Mouse (Mus musculus) E14TG2a.4 (cell line): ENCODE data around the gene 4933428G20Rik.

Experiments
- H3K27me3 ChIP-seq: 2 replicates; pipeline ENCODE4 v1.6.1; 2014; ENCODE audit warnings: low read length, control low read depth; ENCODE audit not compliant: insufficient read depth
- H3K36me3 ChIP-seq: 2 replicates; pipeline ENCODE4 v1.6.1; 2014; ENCODE audit warnings: low read length, control low read depth; ENCODE audit not compliant: insufficient read depth
- H3K4me1 ChIP-seq: replicated peaks from 2 replicates; pipeline ENCODE4 v1.6.1; 2014; ENCODE audit warnings: low read depth, low read length, control low read depth
- H3K4me3 ChIP-seq: replicated peaks from 2 replicates; pipeline ENCODE4 v1.5.1; 2014; ENCODE audit warnings: mild to moderate bottlenecking, low read length
- H3K9me3 ChIP-seq: 2 replicates; pipeline ENCODE4 v1.6.1; 2014; ENCODE audit warnings: low read length, control low read depth
- CTCF ChIP-seq: conservative IDR thresholded peaks from 2 replicates; pipeline ENCODE4 v1.5.1; 2014; ENCODE audit warnings: low read length
- NANOG ChIP-seq: IDR thresholded peaks from 2 replicates; pipeline ENCODE4 v1.6.1; 2014; ENCODE audit warnings: borderline replicate concordance, low read length, mixed read lengths
- POU5F1 ChIP-seq: IDR thresholded peaks from 2 replicates; pipeline ENCODE4 v1.6.1; 2014; ENCODE audit warnings: low read length, borderline replicate concordance

The 4933428G20Rik gene

DNA sequence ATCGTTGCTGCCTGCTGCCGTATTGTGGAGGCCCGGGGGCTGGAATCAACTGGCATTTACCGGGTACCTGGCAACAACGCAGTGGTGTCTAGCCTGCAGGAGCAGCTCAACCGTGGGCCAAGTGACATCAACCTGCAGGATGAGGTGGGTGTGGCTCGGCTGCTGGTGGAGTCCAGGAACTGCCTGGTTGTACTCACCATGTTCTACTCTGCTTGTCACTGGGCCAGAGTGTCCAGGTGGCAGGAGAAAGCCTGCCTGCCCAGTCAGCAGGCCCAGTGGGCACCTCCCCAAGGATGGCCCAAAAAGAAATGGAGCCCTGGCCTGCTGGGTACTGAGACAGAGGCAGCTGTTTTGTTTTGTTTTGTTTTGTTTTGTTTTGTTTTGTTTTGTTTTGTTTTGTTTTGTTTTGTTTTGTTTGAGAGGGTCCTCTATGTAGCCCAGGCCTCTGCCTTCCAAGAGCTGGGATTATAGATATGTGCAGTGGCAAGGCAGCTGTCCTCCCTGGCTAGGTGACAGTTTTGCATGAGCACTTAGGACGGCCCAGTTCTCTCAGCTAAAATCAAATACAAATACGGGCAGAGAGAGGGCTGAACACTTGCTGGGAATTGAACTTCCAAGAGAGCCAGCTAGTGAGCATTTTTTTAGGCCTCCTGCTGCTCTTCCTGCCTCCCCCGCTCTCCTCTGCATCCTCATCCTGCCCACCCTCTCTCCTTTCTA is 33.5 kb downstream of the 4933428G20Rik start:
- no peak for TF ChIP-seq CTCF
- TF ChIP-seq POU5F1, result no peak
- no peak for TF ChIP-seq NANOG
- Histone ChIP-seq H3K36me3 (peaks cover 91% of the 10 kb centered on the region), H3K4me1 (peaks cover 95% of the 10 kb centered on the region), H3K4me3 (no peak overlapping the region), H3K27me3 (peaks cover 9% of the 10 kb centered on the region), H3K9me3 (no peaks in the 10 kb centered on the region)

GRCm38 (mm10) chr11:97465957-97466356 is 34.2 kb downstream of the 4933428G20Rik start:
- H3K9me3 ChIP-seq, result no peaks in the 10 kb centered on the region
- H3K4me1 ChIP-seq, result peaks cover 95% of the 10 kb centered on the region
- H3K36me3 ChIP-seq, result peaks cover 96% of the 10 kb centered on the region
- TF ChIP-seq NANOG (no peak), POU5F1 (no peak), CTCF (no peak)
- H3K4me3 ChIP-seq, result no peak overlapping the region
- peaks cover 9% of the 10 kb centered on the region for H3K27me3 ChIP-seq

- Histone ChIP-seq H3K4me3 (peak overlapping the region; percentile 70; the same call in 1 of the 2 replicates), H3K36me3 (peaks cover 95% of the 10 kb centered on the region), H3K4me1 (peaks cover 76% of the 10 kb centered on the region), H3K9me3 (no peaks in the 10 kb centered on the region), H3K27me3 (peaks cover 9% of the 10 kb centered on the region)
- TF ChIP-seq CTCF, result no peak
- TF ChIP-seq NANOG, result no peak
- TF ChIP-seq POU5F1, result no peak
Measured at GRCm38 (mm10) chr11:97463991-97464390, 36.1 kb downstream of the 4933428G20Rik start.

DNA sequence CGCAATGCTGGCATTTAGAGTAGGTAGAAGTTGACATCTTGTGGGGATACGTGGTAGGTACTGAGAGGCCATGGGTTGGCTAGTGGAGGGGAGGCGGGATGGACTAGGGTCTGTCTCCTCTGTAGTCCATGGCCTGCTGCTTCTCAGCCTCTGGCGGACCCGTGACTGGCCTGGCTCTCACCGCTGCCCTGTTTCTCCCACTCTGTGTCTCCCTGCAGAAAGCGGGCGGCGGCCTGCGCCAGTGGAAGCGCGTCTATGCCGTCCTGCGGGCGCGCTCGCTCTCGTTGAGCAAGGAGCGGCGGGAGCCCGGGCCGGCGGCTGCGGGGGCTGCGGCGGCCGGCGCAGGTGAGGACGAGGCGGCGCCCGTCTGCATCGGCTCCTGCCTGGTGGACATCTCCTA is 37.0 kb downstream of the 4933428G20Rik start:
- TF ChIP-seq NANOG, result no peak
- H3K27me3 ChIP-seq, result peaks cover 9% of the 10 kb centered on the region
- H3K36me3 ChIP-seq, result peaks cover 95% of the 10 kb centered on the region
- H3K4me3 ChIP-seq, result peak overlapping the region; percentile 70
- peaks cover 68% of the 10 kb centered on the region for H3K4me1 ChIP-seq
- H3K9me3 ChIP-seq, result no peaks in the 10 kb centered on the region

- Histone ChIP-seq H3K4me3 (peak overlapping the region; percentile 70; the same call in 1 of the 2 replicates), H3K27me3 (peaks cover 9% of the 10 kb centered on the region), H3K9me3 (no peaks in the 10 kb centered on the region), H3K4me1 (peaks cover 63% of the 10 kb centered on the region), H3K36me3 (peaks cover 96% of the 10 kb centered on the region)
- TF ChIP-seq CTCF (no peak), NANOG (no peak), POU5F1 (no peak)
Measured at GRCm38 (mm10) chr11:97462538-97462937, 37.6 kb downstream of the 4933428G20Rik start.

- Histone ChIP-seq H3K27me3 (peaks cover 9% of the 10 kb centered on the region), H3K4me3 (no peak overlapping the region), H3K9me3 (no peaks in the 10 kb centered on the region), H3K36me3 (peaks cover 96% of the 10 kb centered on the region), H3K4me1 (peaks cover 52% of the 10 kb centered on the region)
- TF ChIP-seq CTCF (no peak), NANOG (no peak), POU5F1 (no peak)
Measured at GRCm38 (mm10) chr11:97461307-97461820, 38.8 kb downstream of the 4933428G20Rik start.

GRCm38 (mm10) chr11:97457120-97457519 is 43.0 kb downstream of the 4933428G20Rik start:
- TF ChIP-seq POU5F1, result no peak
- TF ChIP-seq NANOG, result no peak
- TF ChIP-seq CTCF, result no peak
- H3K9me3 ChIP-seq, result no peaks in the 10 kb centered on the region
- peaks cover 33% of the 10 kb centered on the region for H3K4me1 ChIP-seq
- H3K27me3 ChIP-seq, result no peaks in the 10 kb centered on the region
- H3K36me3 ChIP-seq, result peaks cover 99% of the 10 kb centered on the region
- H3K4me3 ChIP-seq, result no peak overlapping the region

DNA sequence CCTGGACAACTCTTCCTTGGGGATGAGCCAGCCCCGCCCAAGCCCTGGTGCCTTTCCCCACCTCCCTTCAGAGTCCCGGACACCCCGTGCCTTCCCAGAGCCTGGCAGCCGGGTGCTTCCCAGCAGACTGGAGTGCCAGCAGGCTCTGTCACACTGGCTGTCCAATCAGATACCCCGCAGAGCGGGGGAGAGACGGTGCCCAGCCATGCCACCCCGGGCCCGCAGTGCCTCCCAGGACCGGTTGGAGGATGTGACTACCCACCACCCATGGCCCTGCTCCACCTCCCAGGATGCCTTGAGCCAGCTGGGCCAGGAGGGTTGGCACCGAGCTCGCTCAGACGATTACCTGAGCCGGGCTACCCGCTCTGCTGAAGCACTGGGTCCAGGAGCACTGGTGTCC is 48.5 kb downstream of the 4933428G20Rik start:
- Histone ChIP-seq H3K4me3 (no peak overlapping the region), H3K9me3 (no peaks in the 10 kb centered on the region), H3K36me3 (peaks cover 94% of the 10 kb centered on the region), H3K27me3 (no peaks in the 10 kb centered on the region), H3K4me1 (peaks cover 71% of the 10 kb centered on the region)
- TF ChIP-seq NANOG (no peak), POU5F1 (no peak), CTCF (no peak)

GRCm38 (mm10) chr11:97450305-97450922 is 49.7 kb downstream of the 4933428G20Rik start:
- TF ChIP-seq POU5F1, result no peak
- peak overlapping the region; percentile 69 for H3K4me3 ChIP-seq
- H3K27me3 ChIP-seq, result no peaks in the 10 kb centered on the region
- H3K9me3 ChIP-seq, result no peaks in the 10 kb centered on the region
- peaks cover 83% of the 10 kb centered on the region for H3K4me1 ChIP-seq
- H3K36me3 ChIP-seq, result peaks cover 92% of the 10 kb centered on the region
